Mouse (Mus musculus) CH12.LX (cell line): ENCODE results near the gene Muc4.

ENCODE experiments used
- CTCF ChIP-seq, 2 experiments: IDR thresholded peaks in 1 of 2; conservative IDR thresholded peaks in 1 of 2; 2 replicates each; pipeline ENCODE4 v1.5.1; 2011 to 2012; ENCODE audit warnings: low read depth in 2 of 2, low read length in 2 of 2, improper control_type of control experiment in 1 of 2, inconsistent platforms in 1 of 2, mild to moderate bottlenecking in 1 of 2, moderate library complexity in 1 of 2
- ETS1 ChIP-seq: conservative IDR thresholded peaks from 2 replicates; pipeline ENCODE4 v1.6.1; 2012; ENCODE audit warnings: low read depth, mild to moderate bottlenecking, inconsistent platforms, low read length, improper control_type of control experiment, moderate library complexity
- MAX ChIP-seq: IDR thresholded peaks from 2 replicates; pipeline ENCODE4 v1.6.1; 2011; ENCODE audit warnings: low read length, improper control_type of control experiment
- MYC ChIP-seq: IDR thresholded peaks from 2 replicates; pipeline ENCODE4 v1.6.1; 2011; ENCODE audit warnings: low read depth, mild to moderate bottlenecking, improper control_type of control experiment, low read length
- RAD21 ChIP-seq: IDR thresholded peaks from 2 replicates; pipeline ENCODE4 v1.6.1; 2011; ENCODE audit warnings: low read depth, mild to moderate bottlenecking, low read length, improper control_type of control experiment, moderate library complexity
- TBP ChIP-seq: conservative IDR thresholded peaks from 2 replicates; pipeline ENCODE4 v1.6.1; 2011; ENCODE audit warnings: low read depth, low read length, improper control_type of control experiment
- TCF12 ChIP-seq: IDR thresholded peaks from 2 replicates; pipeline ENCODE4 v1.6.1; 2014; ENCODE audit warnings: low read depth, mild to moderate bottlenecking, inconsistent platforms, low read length, improper control_type of control experiment

GRCm38 (mm10) chr16:32818441-32818840, 82.8 kb downstream of the Muc4 start:
- no peak for TF ChIP-seq CTCF (conservative IDR thresholded peaks at IDR 0.05 in 1 of 2, IDR thresholded peaks at IDR 0.05 in 1 of 2; ENCODE audit: low read depth in 2 of 2, low read length in 2 of 2)
- TF ChIP-seq RAD21, result no peak
- TF ChIP-seq MYC, result no peak
- TF ChIP-seq TBP, result no peak
- TF ChIP-seq TCF12, result no peak
- no peak for TF ChIP-seq MAX
- no peak for TF ChIP-seq ETS1
